In the genomic region with DNA sequence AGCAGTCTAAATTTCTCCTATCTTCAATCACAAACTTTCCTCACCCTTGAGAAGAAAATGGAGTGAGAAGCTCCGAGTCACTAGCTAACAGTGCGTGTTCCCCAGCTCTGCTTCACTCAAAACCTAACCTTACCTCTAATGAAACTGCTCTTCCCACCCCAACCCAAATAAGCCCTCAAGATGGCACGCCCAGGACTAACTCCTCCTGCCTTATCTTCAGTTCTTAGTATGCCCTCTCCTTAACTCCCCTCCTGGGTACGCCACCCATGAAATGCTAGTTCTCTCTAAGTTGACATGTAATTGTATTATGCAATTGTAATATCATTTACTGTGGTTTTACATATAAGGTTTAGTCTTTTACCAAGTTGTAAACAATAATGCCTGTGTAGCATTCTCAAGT, we compare ENCODE assay signal across 15 mouse cellular contexts.
"Had no signal": no experiment of that assay in that cellular context is flagged by ENCODE, and none has a peak within 500 bp of the region (broad histone marks: within the 10 kb centered on the region; RNA-seq: fewer than 3 reads in every experiment).

No protein-coding gene starts in this region.

- ATAC-seq: hindbrain, postnatal 0 days; midbrain, embryonic 16.5 days had no signal

- DNase-seq: kidney, adult 18-20 months; kidney, postnatal 10 days; lung, embryonic 14.5 days; lung, postnatal 10 days; lung, postnatal 4 days; retina, postnatal 1 day; right cerebral cortex, postnatal 4 days; spleen, adult 18-20 months; thymus, postnatal 36 days had no signal

- H3K27me3 ChIP-seq: limb, embryonic 15.5 days; neural tube, embryonic 13.5 days had no signal

- H3K9me3 ChIP-seq: limb, embryonic 15.5 days; midbrain, embryonic 10.5 days; neural tube, embryonic 13.5 days had no signal

- H3K4me2 ChIP-seq: limb, embryonic 15.5 days; lung, embryonic 14.5 days; neural tube, embryonic 13.5 days had no signal

- H3K27ac ChIP-seq: hindbrain, postnatal 0 days; left cerebral cortex, adult 2 months; limb, embryonic 15.5 days; midbrain, embryonic 10.5 days; neural tube, embryonic 13.5 days had no signal

- H3K36me3 ChIP-seq: limb, embryonic 15.5 days; neural tube, embryonic 13.5 days had no signal

- H3K9ac ChIP-seq: limb, embryonic 15.5 days; lung, embryonic 14.5 days; neural tube, embryonic 13.5 days had no signal

- H3K4me3 ChIP-seq: left cerebral cortex, adult 2 months; limb, embryonic 15.5 days; midbrain, embryonic 10.5 days; neural tube, embryonic 13.5 days had no signal
